Mouse (Mus musculus): ENCODE data around the gene Mycbp2. TPM values are rescaled to one million over a fixed set of nuclear protein-coding genes. Genes with fewer than 3 reads are reported as not detected.
A peak's percentile ranks its signal among the peaks of the same experiment; 100 is the strongest.

Mycbp2 gene
- polyA plus RNA-seq, 1 experiment from 2014 or later: 24.5 TPM

DNA sequence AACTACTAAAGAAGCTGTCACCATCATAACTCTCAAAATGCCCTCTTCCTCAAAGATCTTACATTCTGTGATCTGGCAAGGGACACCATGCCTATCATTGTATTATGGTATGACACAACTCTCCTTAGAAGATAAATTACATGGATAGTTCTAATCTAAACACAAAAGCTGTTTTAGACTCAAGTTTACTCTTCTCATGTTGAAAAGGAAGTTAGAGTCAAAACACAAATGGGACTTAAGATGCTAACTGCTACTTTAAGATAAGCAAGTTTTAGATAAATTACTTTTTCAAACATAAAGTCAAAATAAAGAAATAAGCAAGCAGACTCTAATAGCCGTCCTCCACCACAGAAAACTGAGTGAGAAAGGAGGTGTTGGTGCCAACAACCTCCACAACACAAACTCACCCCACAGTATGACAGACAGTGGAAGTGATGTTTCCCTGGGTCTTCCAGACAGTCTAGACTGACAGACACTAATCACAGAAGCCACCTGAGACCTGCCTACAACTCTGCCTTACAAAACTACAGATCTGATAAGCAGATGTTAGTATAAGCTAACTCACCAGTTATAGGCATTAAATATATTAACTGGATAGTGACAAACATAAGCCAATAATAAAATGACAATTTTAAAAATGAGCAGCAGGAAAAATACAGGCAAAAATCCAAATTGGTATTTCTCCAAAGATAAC lies 260.6 kb downstream of the Mycbp2 start:
- H3K9ac ChIP-seq: no peak overlapping the region
- no peak overlapping the region for H3K27ac ChIP-seq
- H3K36me3 ChIP-seq: peaks cover 48% of the 10 kb centered on the region
- H3K27me3 ChIP-seq: no peaks in the 10 kb centered on the region
- WGBS: 83% methylated on average over 1 of the region's 1 CpGs
- no peak for ATAC-seq (ENCODE audit: insufficient number of reproducible peaks, insufficient read depth, low FRiP score, low TSS enrichment)
- no peaks in the 10 kb centered on the region for H3K4me1 ChIP-seq
- no peak overlapping the region for H3K4me3 ChIP-seq
- H3K4me2 ChIP-seq (replicated peaks): no peak overlapping the region
- H3K9me3 ChIP-seq: no peaks in the 10 kb centered on the region

DNA sequence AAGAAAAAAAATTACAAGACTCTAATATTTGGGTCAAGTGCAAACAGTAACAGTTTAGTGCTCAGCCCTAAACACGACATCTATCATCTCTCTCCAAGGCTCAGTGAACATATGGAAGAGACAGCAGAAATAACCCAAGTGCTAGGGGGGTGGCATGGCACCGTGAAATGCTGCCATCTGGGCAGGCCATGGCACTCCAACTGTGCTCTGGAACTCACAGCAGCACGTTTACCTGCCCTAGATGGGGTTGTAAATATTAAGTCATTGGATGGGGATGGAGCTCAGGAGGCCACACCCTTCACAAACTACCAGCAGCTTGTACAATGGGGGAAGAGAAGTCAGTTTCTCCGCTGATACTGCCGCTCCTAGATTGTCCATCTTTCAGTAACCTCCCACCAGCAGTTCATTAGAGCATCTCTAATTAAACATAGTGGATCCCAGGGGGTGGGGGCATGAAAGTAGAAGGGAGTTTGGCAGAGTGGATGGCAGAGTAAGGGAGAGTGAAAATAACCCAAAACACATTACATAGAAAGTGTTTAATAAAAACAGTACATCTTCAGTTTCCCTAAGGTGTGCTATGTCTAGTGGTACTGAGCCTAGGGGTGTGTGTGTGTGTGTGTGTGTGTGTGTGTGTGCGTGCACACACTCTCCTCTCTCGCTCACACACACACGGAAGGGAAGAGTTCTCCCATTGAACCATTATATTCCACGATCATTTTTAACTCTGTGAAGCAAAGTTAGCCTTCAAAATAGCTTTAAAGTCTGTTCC lies 267.2 kb downstream of the Mycbp2 start:
- H3K36me3 ChIP-seq: peaks cover 48% of the 10 kb centered on the region
- H3K4me1 ChIP-seq: no peaks in the 10 kb centered on the region
- H3K4me3 ChIP-seq: no peak overlapping the region
- H3K4me2 ChIP-seq (replicated peaks): no peak overlapping the region
- WGBS: 87% methylated on average over 9 of the region's 9 CpGs
- H3K9ac ChIP-seq: no peak overlapping the region
- H3K9me3 ChIP-seq: no peaks in the 10 kb centered on the region
- H3K27me3 ChIP-seq: no peaks in the 10 kb centered on the region
- H3K27ac ChIP-seq: no peak overlapping the region
- no peak for ATAC-seq (ENCODE audit: insufficient number of reproducible peaks, insufficient read depth, low FRiP score, low TSS enrichment)

DNA sequence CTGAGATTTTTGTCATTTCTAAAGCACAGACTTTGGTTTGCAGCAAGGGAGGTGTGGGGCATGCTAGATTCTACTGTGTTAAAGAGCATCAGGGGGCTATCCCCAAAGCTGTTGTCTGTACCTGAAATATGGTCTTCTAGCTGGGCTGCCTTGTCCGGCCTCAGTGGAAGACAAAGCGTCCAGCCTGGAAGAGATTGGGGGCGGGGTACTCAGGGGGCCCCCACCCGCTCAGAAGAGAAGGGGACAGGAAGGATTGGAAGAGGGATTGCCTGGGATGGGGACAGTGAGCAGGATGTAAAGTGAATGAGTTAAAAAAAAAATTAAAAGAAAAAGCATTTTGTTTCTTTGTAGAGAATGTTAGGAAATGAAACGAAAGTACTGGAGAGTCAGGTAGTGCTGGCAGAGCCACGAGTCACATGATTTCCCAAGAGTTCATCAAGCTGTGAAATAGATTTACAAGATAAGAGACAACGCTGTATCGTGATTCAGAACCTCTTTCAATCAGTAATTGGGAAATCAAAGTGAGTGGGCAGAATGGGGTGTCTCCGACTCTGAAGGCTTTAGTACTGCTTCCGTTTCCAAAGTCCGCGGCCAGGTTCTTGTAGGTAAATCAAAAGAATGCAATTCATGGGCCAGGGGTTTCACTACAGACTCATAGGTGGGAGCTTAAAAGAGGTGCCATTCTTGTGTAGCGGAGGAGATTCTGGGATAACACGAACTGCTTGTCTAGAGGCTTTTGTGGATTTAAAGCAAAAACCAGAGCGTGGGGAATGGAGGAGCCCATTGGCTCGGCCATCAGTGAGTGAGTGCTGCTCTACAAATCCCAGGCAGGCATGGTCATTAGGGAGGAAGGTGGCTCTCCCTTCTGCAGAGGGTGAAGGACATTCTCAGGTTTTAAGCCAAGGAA lies 268.4 kb downstream of the Mycbp2 start:
- Histone ChIP-seq H3K4me3 (no peak overlapping the region), H3K9ac (no peak overlapping the region), H3K4me2 (replicated peaks) (no peak overlapping the region), H3K36me3 (peaks cover 47% of the 10 kb centered on the region), H3K27me3 (no peaks in the 10 kb centered on the region), H3K27ac (no peak overlapping the region), H3K4me1 (no peaks in the 10 kb centered on the region), H3K9me3 (no peaks in the 10 kb centered on the region)
- WGBS: 90% methylated on average over 16 of the region's 16 CpGs
- 0 out of 2 replicates have a peak, but pooled peaks have one; percentile 28 for ATAC-seq (ENCODE audit: insufficient number of reproducible peaks, insufficient read depth, low FRiP score, low TSS enrichment)

DNA sequence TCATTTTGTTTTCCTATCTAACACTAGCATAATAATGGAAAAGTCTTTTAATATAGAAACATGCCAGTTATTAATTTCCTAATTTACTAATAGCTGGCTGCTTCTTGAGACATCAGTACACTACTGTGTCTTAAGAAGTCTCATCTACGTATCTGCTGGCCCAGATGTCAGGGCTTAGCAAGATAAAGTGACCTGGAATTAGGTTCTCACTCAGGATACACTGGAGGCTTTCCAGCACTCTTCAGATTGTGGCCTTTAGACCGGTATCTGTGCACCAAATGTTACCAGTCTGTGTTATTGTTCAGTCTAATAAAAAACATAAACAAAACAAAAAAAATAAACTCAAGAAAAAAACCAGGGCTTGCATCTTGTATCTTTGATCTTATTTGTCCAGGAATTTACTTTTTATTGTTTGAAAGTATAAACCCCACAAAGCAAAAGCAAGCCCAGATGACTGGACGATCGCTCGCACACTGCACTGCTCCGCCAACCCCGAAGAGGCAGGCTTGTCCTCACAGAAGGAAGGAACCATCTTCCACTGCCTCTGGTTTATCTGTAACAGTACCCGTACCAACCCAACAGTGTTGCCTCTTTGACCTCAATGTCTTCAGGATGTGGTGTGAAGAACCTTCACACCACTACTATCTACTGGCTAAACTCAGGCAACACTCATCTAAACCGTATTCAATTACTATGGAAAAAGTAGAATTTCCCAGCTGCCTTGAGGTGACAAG lies 269.2 kb downstream of the Mycbp2 start:
- no peak overlapping the region for H3K9ac ChIP-seq
- H3K27ac ChIP-seq: no peak overlapping the region
- peaks cover 47% of the 10 kb centered on the region for H3K36me3 ChIP-seq
- no peak overlapping the region for H3K4me2 ChIP-seq (replicated peaks)
- no peak overlapping the region for H3K4me3 ChIP-seq
- ATAC-seq (ENCODE audit: insufficient number of reproducible peaks, insufficient read depth, low FRiP score, low TSS enrichment): no peak
- H3K27me3 ChIP-seq: no peaks in the 10 kb centered on the region
- H3K4me1 ChIP-seq: no peaks in the 10 kb centered on the region
- 92% methylated on average over 9 of the region's 9 CpGs for WGBS
- no peaks in the 10 kb centered on the region for H3K9me3 ChIP-seq

DNA sequence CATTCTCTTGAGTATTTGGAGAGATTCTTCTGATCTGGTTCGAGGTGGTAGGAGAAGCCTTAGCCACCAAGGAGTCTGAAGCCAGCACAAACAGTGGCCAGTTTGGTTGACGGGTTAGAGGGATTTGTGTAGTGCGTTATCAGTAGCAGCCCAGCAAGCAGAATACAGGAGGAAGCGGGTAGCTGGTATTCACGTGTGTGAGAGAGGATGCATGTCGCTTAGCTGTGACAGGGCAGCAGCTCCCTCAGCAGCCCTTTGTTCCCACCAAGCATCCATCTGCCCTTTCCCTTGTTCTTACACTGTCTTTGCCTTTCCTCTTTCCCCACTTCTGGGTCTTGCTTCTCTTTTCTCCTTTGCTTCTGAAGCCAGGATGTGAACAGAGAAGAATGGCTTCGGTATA lies 271.4 kb downstream of the Mycbp2 start:
- Histone ChIP-seq H3K27ac (no peak overlapping the region), H3K27me3 (no peaks in the 10 kb centered on the region), H3K4me2 (replicated peaks) (no peak overlapping the region), H3K36me3 (peaks cover 47% of the 10 kb centered on the region), H3K9me3 (no peaks in the 10 kb centered on the region), H3K4me1 (peaks cover 5% of the 10 kb centered on the region; the same call in 1 of the 2 replicates), H3K9ac (no peak overlapping the region), H3K4me3 (no peak overlapping the region)
- no peak for ATAC-seq (ENCODE audit: insufficient number of reproducible peaks, insufficient read depth, low FRiP score, low TSS enrichment)
- WGBS: 85% methylated on average over 7 of the region's 7 CpGs

DNA sequence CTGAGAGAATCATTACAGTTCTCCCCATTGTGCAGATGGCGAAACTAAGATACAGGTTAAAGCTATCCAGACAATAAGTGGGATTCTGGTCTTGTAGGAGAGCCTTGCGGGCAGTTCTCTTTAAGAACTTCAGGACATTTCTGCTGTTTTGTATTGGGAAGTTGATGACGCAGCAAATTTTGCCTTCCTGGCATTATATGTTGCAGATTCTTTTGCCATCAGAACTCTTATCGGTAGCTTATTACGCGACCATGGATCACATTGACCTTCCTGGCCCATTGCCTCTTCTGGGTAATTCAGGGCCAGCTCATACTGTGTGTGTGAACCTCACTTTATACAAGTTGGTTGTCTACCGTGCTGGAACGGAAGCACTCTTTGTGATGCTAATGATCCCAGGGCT lies 272.8 kb downstream of the Mycbp2 start:
- no peak overlapping the region for H3K4me3 ChIP-seq
- ATAC-seq (ENCODE audit: insufficient number of reproducible peaks, insufficient read depth, low FRiP score, low TSS enrichment): no peak
- H3K36me3 ChIP-seq: peaks cover 39% of the 10 kb centered on the region
- H3K27me3 ChIP-seq: no peaks in the 10 kb centered on the region
- no peak overlapping the region for H3K9ac ChIP-seq
- H3K4me1 ChIP-seq: peaks cover 10% of the 10 kb centered on the region; the same call in 1 of the 2 replicates
- H3K27ac ChIP-seq: no peak overlapping the region
- no peak overlapping the region for H3K4me2 ChIP-seq (replicated peaks)
- 95% methylated on average over 8 of the region's 8 CpGs for WGBS
- H3K9me3 ChIP-seq: no peaks in the 10 kb centered on the region

DNA sequence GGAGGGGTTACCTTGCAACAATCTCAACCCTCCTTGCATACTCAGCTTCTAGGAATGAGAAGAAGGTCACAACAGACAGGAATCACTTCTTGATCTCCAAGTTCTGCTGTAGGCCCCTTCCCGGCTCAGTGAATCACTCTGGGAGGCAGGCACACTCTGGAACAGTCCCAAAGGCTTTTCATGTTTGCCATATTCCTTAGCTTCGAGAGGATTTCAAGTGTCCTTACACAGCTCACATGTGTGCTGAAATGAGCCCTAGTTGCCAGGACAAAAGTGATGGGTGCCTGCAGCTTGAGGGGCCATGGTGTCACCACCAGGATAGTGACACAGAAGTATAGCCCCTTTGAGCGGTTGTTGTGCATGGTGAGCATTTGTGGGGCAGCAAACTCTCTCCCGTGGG lies 273.9 kb downstream of the Mycbp2 start:
- H3K36me3 ChIP-seq: peaks cover 30% of the 10 kb centered on the region
- no peak for ATAC-seq (ENCODE audit: insufficient number of reproducible peaks, insufficient read depth, low FRiP score, low TSS enrichment)
- H3K4me2 ChIP-seq (replicated peaks): no peak overlapping the region

DNA sequence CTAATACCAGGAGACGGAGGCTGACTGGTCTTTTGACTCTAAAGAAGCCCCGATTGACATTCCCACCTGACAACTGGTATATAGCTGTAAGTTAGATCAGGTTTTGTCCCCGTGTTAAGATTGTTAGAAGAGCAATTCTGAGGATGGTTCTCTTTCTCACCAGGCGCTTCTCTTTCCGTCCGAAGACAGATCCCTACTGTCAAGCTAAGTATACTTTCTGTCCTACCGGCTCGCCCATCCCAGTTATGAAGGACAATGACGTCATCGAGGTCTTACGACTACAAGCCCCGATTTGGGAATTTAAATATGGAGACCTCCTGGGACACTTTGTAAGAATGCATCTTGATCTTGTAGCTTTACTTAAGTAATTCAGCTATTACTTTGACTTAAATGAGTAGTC lies 275.1 kb downstream of the Mycbp2 start:
- no peak overlapping the region for H3K9ac ChIP-seq
- no peak for ATAC-seq (ENCODE audit: insufficient number of reproducible peaks, insufficient read depth, low FRiP score, low TSS enrichment)
- WGBS: 92% methylated on average over 12 of the region's 12 CpGs
- H3K4me3 ChIP-seq: no peak overlapping the region
- peaks cover 10% of the 10 kb centered on the region; the same call in 1 of the 2 replicates for H3K4me1 ChIP-seq
- no peak overlapping the region for H3K27ac ChIP-seq
- no peaks in the 10 kb centered on the region for H3K27me3 ChIP-seq
- no peak overlapping the region for H3K4me2 ChIP-seq (replicated peaks)
- no peaks in the 10 kb centered on the region for H3K9me3 ChIP-seq
- H3K36me3 ChIP-seq: peaks cover 20% of the 10 kb centered on the region

More for the DNA sequence above, 273.9 kb downstream of the Mycbp2 start:
- Histone ChIP-seq H3K4me1 (peaks cover 10% of the 10 kb centered on the region; the same call in 1 of the 2 replicates), H3K27ac (no peak overlapping the region), H3K9me3 (no peaks in the 10 kb centered on the region), H3K4me3 (no peak overlapping the region), H3K27me3 (no peaks in the 10 kb centered on the region), H3K9ac (no peak overlapping the region)
- 87% methylated on average over 4 of the region's 4 CpGs for WGBS

DNA sequence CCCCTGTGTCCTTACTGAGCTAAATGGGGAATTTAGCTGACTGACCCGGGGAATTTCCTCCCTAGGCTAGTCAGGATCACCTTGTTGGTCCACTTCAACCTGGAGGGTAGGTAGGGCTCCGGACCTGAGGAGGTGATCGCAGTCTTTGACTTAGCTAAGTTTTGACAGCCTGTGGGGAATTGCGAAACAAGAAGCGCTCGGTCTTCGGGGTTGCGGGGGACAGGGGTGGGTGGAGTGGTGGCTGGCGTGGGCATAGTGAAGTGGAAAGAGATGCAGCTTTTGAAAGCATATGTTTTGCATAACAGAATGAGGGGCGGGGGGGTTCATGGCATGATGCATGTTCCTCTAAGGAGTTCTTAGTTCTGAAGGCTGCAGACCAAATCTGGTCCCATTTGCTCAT lies 275.8 kb downstream of the Mycbp2 start:
- Histone ChIP-seq H3K4me1 (peaks cover 10% of the 10 kb centered on the region; the same call in 1 of the 2 replicates), H3K9ac (peak overlapping the region; percentile 79), H3K27ac (peak overlapping the region; percentile 17; the same call in 1 of the 2 replicates), H3K36me3 (peaks cover 20% of the 10 kb centered on the region), H3K27me3 (no peaks in the 10 kb centered on the region), H3K9me3 (no peaks in the 10 kb centered on the region), H3K4me2 (replicated peaks) (peak overlapping the region; percentile 91), H3K4me3 (peak overlapping the region; percentile 64)
- no peak for ATAC-seq (ENCODE audit: insufficient number of reproducible peaks, insufficient read depth, low FRiP score, low TSS enrichment)
- 5% methylated on average over 10 of the region's 10 CpGs for WGBS

DNA sequence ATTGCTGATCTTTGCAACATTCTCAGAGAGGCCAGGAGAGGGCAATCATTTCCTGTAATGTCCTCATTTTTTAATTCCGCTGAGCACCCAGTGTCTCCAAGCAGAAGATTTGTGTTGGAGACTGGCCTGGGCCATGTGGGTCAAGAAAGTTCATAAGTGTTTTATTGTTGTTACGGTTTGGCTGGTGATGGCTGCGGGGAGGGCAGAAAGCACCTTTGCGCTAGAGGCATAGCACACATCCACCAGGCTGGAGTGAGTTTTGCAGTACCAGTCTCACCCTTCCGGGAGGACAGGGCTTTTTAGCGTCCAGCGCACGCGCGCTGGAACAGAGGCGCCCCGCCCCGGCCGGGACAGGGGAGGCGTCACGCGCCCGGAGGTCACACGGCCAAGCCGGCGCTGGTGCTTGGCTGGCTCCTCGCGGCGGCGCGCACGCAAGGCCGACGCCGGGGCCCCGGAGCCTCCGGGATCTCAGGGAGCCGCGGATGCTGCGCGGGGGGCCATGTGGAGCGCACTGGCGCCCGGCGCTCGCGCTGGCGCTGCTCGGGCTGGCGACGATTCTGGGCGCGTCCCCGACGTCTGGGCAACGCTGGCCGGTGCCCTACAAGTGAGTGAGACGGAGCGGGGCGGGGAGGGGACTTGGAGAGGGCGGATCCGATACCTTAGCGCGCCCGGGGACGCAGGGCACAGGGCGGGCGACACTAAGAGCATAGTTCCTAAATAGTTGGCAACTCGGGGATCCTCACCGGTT lies 276.6 kb downstream of the Mycbp2 start, which contains the start of gene Cln5:
Gene Cln5 (plus strand): TSS at position 353 of the 748 bp plus-strand sequence.
- H3K36me3 ChIP-seq: peaks cover 16% of the 10 kb centered on the region
- peak within 1 kb of the TSS; percentile 64 for H3K4me3 ChIP-seq
- peak; percentile 98 for ATAC-seq (ENCODE audit: insufficient number of reproducible peaks, insufficient read depth, low FRiP score, low TSS enrichment)
- peaks cover 10% of the 10 kb centered on the region; the same call in 1 of the 2 replicates for H3K4me1 ChIP-seq
- peak within 1 kb of the TSS; percentile 79 for H3K9ac ChIP-seq
- peak within 1 kb of the TSS; percentile 91 for H3K4me2 ChIP-seq (replicated peaks)
- H3K9me3 ChIP-seq: no peaks in the 10 kb centered on the region
- H3K27me3 ChIP-seq: no peaks in the 10 kb centered on the region
- under 1% methylated on average over 65 of the region's 65 CpGs for WGBS
- H3K27ac ChIP-seq: peak within 1 kb of the TSS; percentile 81
